Mouse (Mus musculus): ENCODE results near the gene Nms. TPM values are rescaled to one million over a fixed set of nuclear protein-coding genes. Genes with fewer than 3 reads are reported as not detected.

The Nms gene
- polyA plus RNA-seq, 1 experiment from 2014 or later = not detected

DNA sequence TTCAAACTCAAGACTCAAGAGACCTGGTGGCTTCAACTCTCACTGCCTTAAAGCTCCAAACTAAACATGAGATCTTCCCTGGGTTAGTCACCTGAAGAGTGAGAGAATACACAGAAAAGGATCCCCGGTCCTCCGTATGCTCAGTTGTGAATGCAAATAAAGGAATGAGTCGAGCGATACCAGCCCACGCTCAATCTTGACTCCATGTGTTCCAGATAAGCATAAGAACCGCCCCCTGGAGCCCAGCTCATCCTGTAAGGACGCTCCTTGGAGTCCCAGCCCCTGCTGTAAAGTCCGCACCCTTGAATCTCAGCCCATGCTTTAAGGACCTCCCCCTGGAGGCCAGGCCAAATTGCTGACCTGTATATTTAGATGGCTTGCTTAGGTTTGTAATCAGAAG lies 8.2 kb upstream of the Nms start:
- Histone ChIP-seq H3K4me2 (replicated peaks; ENCODE audit: low read depth, low read length) (no peak overlapping the region), H3K4me1 (ENCODE audit: control insufficient read depth, insufficient read depth, low read length) (no peaks in the 10 kb centered on the region), H3K36me3 (ENCODE audit: control insufficient read depth, insufficient read depth, low read length) (no peaks in the 10 kb centered on the region), H3K27ac (ENCODE audit: low read length) (no peak overlapping the region), H3K4me3 (ENCODE audit: low read depth, low read length) (no peak overlapping the region), H3K9ac (replicated peaks; ENCODE audit: low read depth, low read length) (no peak overlapping the region), H3K9me3 (ENCODE audit: control insufficient read depth, low read depth, low read length) (no peaks in the 10 kb centered on the region), H3K27me3 (ENCODE audit: control insufficient read depth, insufficient read depth, low read length) (no peaks in the 10 kb centered on the region)
- no peak for ATAC-seq (ENCODE audit: insufficient number of reproducible peaks, insufficient read depth, low FRiP score, low read depth)
- 53% methylated on average over 8 of the region's 8 CpGs for WGBS

- 29% methylated on average over 5 of the region's 5 CpGs for WGBS
- no peak overlapping the region for H3K27ac ChIP-seq (ENCODE audit: low read length)
- no peak overlapping the region for H3K9ac ChIP-seq (replicated peaks; ENCODE audit: low read depth, low read length)
- no peaks in the 10 kb centered on the region for H3K4me1 ChIP-seq (ENCODE audit: control insufficient read depth, insufficient read depth, low read length)
- no peaks in the 10 kb centered on the region for H3K36me3 ChIP-seq (ENCODE audit: control insufficient read depth, insufficient read depth, low read length)
- H3K9me3 ChIP-seq (ENCODE audit: control insufficient read depth, low read depth, low read length) = no peaks in the 10 kb centered on the region
- no peak overlapping the region for H3K4me3 ChIP-seq (ENCODE audit: low read depth, low read length)
- no peak for ATAC-seq (ENCODE audit: insufficient number of reproducible peaks, insufficient read depth, low FRiP score, low read depth)
- no peaks in the 10 kb centered on the region for H3K27me3 ChIP-seq (ENCODE audit: control insufficient read depth, insufficient read depth, low read length)
- H3K4me2 ChIP-seq (replicated peaks; ENCODE audit: low read depth, low read length) = no peak overlapping the region
Measured at GRCm38 (mm10) chr1:38934668-38935067, 4.3 kb upstream of the Nms start.

DNA sequence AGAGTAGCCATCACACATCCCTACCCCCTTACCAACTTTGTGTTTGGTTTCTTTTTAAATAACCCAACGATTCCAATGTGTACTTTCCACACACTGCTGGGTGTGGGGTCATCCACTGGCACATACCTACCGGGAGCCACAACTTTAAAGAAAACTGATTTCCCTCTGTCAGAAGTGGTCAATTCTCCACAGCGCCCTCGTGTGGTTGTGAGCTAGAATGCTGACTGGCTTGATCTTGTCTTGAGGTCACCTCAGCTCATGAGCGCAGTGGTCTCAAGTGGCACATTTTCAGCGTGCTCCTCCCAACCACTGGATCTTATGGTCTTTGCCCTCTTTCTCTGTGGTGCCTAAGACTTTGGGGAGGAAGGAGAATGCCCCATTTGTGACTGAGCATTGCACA lies 2.2 kb upstream of the Nms start:
- Histone ChIP-seq H3K4me3 (ENCODE audit: low read depth, low read length) (no peak overlapping the region), H3K27me3 (ENCODE audit: control insufficient read depth, insufficient read depth, low read length) (no peaks in the 10 kb centered on the region), H3K27ac (ENCODE audit: low read length) (no peak overlapping the region), H3K9ac (replicated peaks; ENCODE audit: low read depth, low read length) (no peak overlapping the region), H3K4me2 (replicated peaks; ENCODE audit: low read depth, low read length) (no peak overlapping the region), H3K4me1 (ENCODE audit: control insufficient read depth, insufficient read depth, low read length) (no peaks in the 10 kb centered on the region), H3K9me3 (ENCODE audit: control insufficient read depth, low read depth, low read length) (no peaks in the 10 kb centered on the region), H3K36me3 (ENCODE audit: control insufficient read depth, insufficient read depth, low read length) (no peaks in the 10 kb centered on the region)
- no peak for ATAC-seq (ENCODE audit: insufficient number of reproducible peaks, insufficient read depth, low FRiP score, low read depth)
- WGBS = 25% methylated on average over 6 of the region's 6 CpGs

DNA sequence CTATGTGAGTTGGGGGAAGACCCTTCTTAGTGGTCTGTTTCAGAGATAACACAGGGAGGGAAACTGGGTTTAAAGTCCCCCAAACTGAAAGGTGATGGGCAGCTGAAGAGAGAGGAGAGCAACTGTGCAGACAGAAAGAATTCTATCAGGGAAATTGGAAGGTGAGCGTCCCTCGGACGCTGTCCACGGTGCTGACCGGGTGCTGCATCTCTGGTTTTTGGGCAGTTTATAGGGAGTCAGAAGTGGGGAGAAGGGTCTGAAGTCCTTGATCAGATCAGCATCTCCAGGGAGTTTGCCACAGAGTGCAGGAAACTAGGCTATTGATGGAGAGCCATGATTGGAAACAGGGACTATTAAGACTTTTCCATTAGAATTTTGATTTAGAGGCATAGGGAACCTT lies 659 bp downstream of the Nms start:
- no peak overlapping the region for H3K4me3 ChIP-seq (ENCODE audit: low read depth, low read length)
- no peaks in the 10 kb centered on the region for H3K27me3 ChIP-seq (ENCODE audit: control insufficient read depth, insufficient read depth, low read length)
- no peak overlapping the region for H3K4me2 ChIP-seq (replicated peaks; ENCODE audit: low read depth, low read length)
- no peak overlapping the region for H3K27ac ChIP-seq (ENCODE audit: low read length)
- H3K4me1 ChIP-seq (ENCODE audit: control insufficient read depth, insufficient read depth, low read length) = no peaks in the 10 kb centered on the region
- no peaks in the 10 kb centered on the region for H3K9me3 ChIP-seq (ENCODE audit: control insufficient read depth, low read depth, low read length)
- H3K9ac ChIP-seq (replicated peaks; ENCODE audit: low read depth, low read length) = no peak overlapping the region
- 4% methylated on average over 5 of the region's 5 CpGs for WGBS
- no peak for ATAC-seq (ENCODE audit: insufficient number of reproducible peaks, insufficient read depth, low FRiP score, low read depth)
- no peaks in the 10 kb centered on the region for H3K36me3 ChIP-seq (ENCODE audit: control insufficient read depth, insufficient read depth, low read length)

GRCm38 (mm10) chr1:38956457-38956856 lies 17.5 kb downstream of the Nms start:
- WGBS = 80% methylated on average over 3 of the region's 3 CpGs

GRCm38 (mm10) chr1:38969116-38969515 lies 30.2 kb downstream of the Nms start:
- ATAC-seq (ENCODE audit: insufficient number of reproducible peaks, insufficient read depth, low FRiP score, low read depth) = no peak
- no peak overlapping the region for H3K9ac ChIP-seq (replicated peaks; ENCODE audit: low read depth, low read length)
- H3K36me3 ChIP-seq (ENCODE audit: control insufficient read depth, insufficient read depth, low read length) = no peaks in the 10 kb centered on the region
- H3K9me3 ChIP-seq (ENCODE audit: control insufficient read depth, low read depth, low read length) = no peaks in the 10 kb centered on the region
- 92% methylated on average over 1 of the region's 1 CpGs for WGBS
- H3K4me1 ChIP-seq (ENCODE audit: control insufficient read depth, insufficient read depth, low read length) = no peaks in the 10 kb centered on the region
- H3K4me3 ChIP-seq (ENCODE audit: low read depth, low read length) = no peak overlapping the region
- no peak overlapping the region for H3K27ac ChIP-seq (ENCODE audit: low read length)
- no peak overlapping the region for H3K4me2 ChIP-seq (replicated peaks; ENCODE audit: low read depth, low read length)
- no peaks in the 10 kb centered on the region for H3K27me3 ChIP-seq (ENCODE audit: control insufficient read depth, insufficient read depth, low read length)

More at GRCm38 (mm10) chr1:38956457-38956856, 17.5 kb downstream of the Nms start:
- H3K4me3 ChIP-seq (ENCODE audit: low read depth, low read length) = no peak overlapping the region
- H3K9ac ChIP-seq (replicated peaks; ENCODE audit: low read depth, low read length) = no peak overlapping the region
- no peak overlapping the region for H3K4me2 ChIP-seq (replicated peaks; ENCODE audit: low read depth, low read length)
- H3K27me3 ChIP-seq (ENCODE audit: control insufficient read depth, insufficient read depth, low read length) = no peaks in the 10 kb centered on the region
- H3K4me1 ChIP-seq (ENCODE audit: control insufficient read depth, insufficient read depth, low read length) = no peaks in the 10 kb centered on the region
- H3K27ac ChIP-seq (ENCODE audit: low read length) = no peak overlapping the region
- no peaks in the 10 kb centered on the region for H3K9me3 ChIP-seq (ENCODE audit: control insufficient read depth, low read depth, low read length)
- no peaks in the 10 kb centered on the region for H3K36me3 ChIP-seq (ENCODE audit: control insufficient read depth, insufficient read depth, low read length)
- ATAC-seq (ENCODE audit: insufficient number of reproducible peaks, insufficient read depth, low FRiP score, low read depth) = no peak

GRCm38 (mm10) chr1:38971712-38972111 lies 32.8 kb downstream of the Nms start:
- no peaks in the 10 kb centered on the region for H3K27me3 ChIP-seq (ENCODE audit: control insufficient read depth, insufficient read depth, low read length)
- no peak overlapping the region for H3K4me2 ChIP-seq (replicated peaks; ENCODE audit: low read depth, low read length)
- no peak overlapping the region for H3K9ac ChIP-seq (replicated peaks; ENCODE audit: low read depth, low read length)
- 83% methylated on average over 3 of the region's 3 CpGs for WGBS
- H3K36me3 ChIP-seq (ENCODE audit: control insufficient read depth, insufficient read depth, low read length) = no peaks in the 10 kb centered on the region
- H3K27ac ChIP-seq (ENCODE audit: low read length) = no peak overlapping the region
- no peaks in the 10 kb centered on the region for H3K9me3 ChIP-seq (ENCODE audit: control insufficient read depth, low read depth, low read length)
- no peak for ATAC-seq (ENCODE audit: insufficient number of reproducible peaks, insufficient read depth, low FRiP score, low read depth)
- H3K4me1 ChIP-seq (ENCODE audit: control insufficient read depth, insufficient read depth, low read length) = no peaks in the 10 kb centered on the region
- H3K4me3 ChIP-seq (ENCODE audit: low read depth, low read length) = no peak overlapping the region

DNA sequence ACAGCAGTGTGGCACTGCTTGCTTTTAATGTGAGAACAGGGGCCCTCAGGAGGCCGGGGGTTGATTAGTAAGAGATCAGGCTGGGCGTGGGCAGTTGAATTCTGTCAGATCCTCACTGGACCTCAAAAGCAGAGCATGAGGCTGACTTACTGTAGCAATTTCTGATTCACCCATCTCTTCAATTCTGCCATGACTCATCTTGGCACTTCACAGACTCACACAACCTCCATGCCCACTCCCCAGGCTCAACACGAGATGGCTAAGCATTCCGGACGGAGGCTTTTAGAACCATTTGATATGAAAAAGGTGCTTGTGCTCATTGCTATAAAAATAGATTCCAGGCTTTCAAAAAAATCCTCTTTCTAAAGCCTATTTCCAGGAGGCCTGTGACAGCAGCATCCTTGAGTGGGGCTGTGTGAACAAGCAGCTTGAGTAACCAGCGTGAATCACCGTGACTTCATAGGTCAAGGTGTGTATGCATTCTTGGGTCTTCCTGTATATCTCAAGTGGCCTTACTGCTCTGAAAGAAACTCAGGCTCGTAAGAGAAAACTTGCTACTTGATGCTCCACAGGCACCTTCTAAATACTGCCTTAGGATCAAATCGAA lies 34.1 kb downstream of the Nms start:
- Histone ChIP-seq H3K9ac (replicated peaks; ENCODE audit: low read depth, low read length) (no peak overlapping the region), H3K4me1 (ENCODE audit: control insufficient read depth, insufficient read depth, low read length) (no peaks in the 10 kb centered on the region), H3K9me3 (ENCODE audit: control insufficient read depth, low read depth, low read length) (no peaks in the 10 kb centered on the region), H3K27me3 (ENCODE audit: control insufficient read depth, insufficient read depth, low read length) (no peaks in the 10 kb centered on the region), H3K4me3 (ENCODE audit: low read depth, low read length) (no peak overlapping the region), H3K36me3 (ENCODE audit: control insufficient read depth, insufficient read depth, low read length) (no peaks in the 10 kb centered on the region), H3K27ac (ENCODE audit: low read length) (no peak overlapping the region), H3K4me2 (replicated peaks; ENCODE audit: low read depth, low read length) (no peak overlapping the region)
- WGBS = 84% methylated on average over 9 of the region's 9 CpGs
- ATAC-seq (ENCODE audit: insufficient number of reproducible peaks, insufficient read depth, low FRiP score, low read depth) = no peak

DNA sequence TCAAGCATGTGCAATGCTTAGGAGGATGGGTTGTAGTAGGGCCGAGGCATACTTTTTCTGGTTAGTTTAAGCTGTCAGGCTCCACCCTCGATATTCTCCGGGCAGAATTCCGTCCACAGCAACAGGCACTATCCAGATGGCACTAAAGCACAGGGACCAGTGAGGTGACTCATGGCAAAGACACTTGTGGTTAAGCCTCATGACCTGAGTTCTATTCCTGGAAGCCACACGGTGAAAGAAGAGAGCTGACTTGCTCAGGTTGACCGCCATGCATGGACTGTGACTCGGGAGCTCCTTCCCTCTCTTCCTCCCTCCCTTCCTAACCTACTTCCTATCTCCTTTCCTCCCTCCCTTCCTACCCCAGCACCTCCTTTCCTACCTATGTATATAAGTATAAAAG lies 41.0 kb downstream of the Nms start:
- H3K4me1 ChIP-seq (ENCODE audit: control insufficient read depth, insufficient read depth, low read length) = no peaks in the 10 kb centered on the region
- no peaks in the 10 kb centered on the region for H3K9me3 ChIP-seq (ENCODE audit: control insufficient read depth, low read depth, low read length)
- 68% methylated on average over 7 of the region's 7 CpGs for WGBS
- ATAC-seq (ENCODE audit: insufficient number of reproducible peaks, insufficient read depth, low FRiP score, low read depth) = no peak
- no peak overlapping the region for H3K27ac ChIP-seq (ENCODE audit: low read length)
- no peak overlapping the region for H3K4me3 ChIP-seq (ENCODE audit: low read depth, low read length)
- H3K9ac ChIP-seq (replicated peaks; ENCODE audit: low read depth, low read length) = no peak overlapping the region
- no peaks in the 10 kb centered on the region for H3K27me3 ChIP-seq (ENCODE audit: control insufficient read depth, insufficient read depth, low read length)
- H3K4me2 ChIP-seq (replicated peaks; ENCODE audit: low read depth, low read length) = no peak overlapping the region
- H3K36me3 ChIP-seq (ENCODE audit: control insufficient read depth, insufficient read depth, low read length) = no peaks in the 10 kb centered on the region
